Mouse (Mus musculus) midbrain, postnatal 0 days (tissue): ENCODE measurements at regions not wholly inside any gene's neighbourhood (a gene's known extent, or its start where the extent isn't known, plus 50 kb on each side); places are given as distances from the start of the nearest gene placed in this dataset.

ENCODE experiments used
- ATAC-seq: fragments of 200-750 bp; cut with Nextera tagmentation; 2 replicates; pipeline ENCODE4 v1.8.0; 2017; ENCODE audit warnings: moderate number of reproducible peaks, mild to moderate bottlenecking, moderate TSS enrichment, moderate library complexity; ENCODE audit not compliant: low FRiP score
- DNase-seq: peaks from one replicate; pipeline ENCODE4 v3.0.0-alpha.2; 2015; ENCODE audit warnings: low spot score
- H3K27ac ChIP-seq: fragments of 300-500 bp; sonication (generic); 2 replicates; pipeline ENCODE4 v1.5.1; 2014; ENCODE audit warnings: low read depth, mild to moderate bottlenecking, low read length, mixed read lengths
- H3K27me3 ChIP-seq: fragments of 300-500 bp; sonication (generic); 2 replicates; pipeline ENCODE4 v1.6.1; 2014; ENCODE audit warnings: low read length, control low read depth, mixed read lengths; ENCODE audit not compliant: insufficient read depth
- H3K36me3 ChIP-seq: fragments of 300-500 bp; sonication (generic); 2 replicates; pipeline ENCODE4 v1.6.1; 2014; ENCODE audit warnings: low read length, control low read depth, mixed read lengths; ENCODE audit not compliant: insufficient read depth
- H3K4me1 ChIP-seq: fragments of 300-500 bp; sonication (generic); 2 replicates; pipeline ENCODE4 v1.6.1; 2014; ENCODE audit warnings: mild to moderate bottlenecking, control low read depth, antibody characterized with exemption, low read length, mixed read lengths; ENCODE audit not compliant: insufficient read depth
- H3K4me2 ChIP-seq: fragments of 300-500 bp; sonication (generic); 2 replicates; pipeline ENCODE4 v1.6.1; 2014; ENCODE audit warnings: low read depth, mild to moderate bottlenecking, low read length, mixed read lengths; ENCODE audit not compliant: poor library complexity, severe bottlenecking
- H3K4me3 ChIP-seq: fragments of 300-500 bp; sonication (generic); 2 replicates; pipeline ENCODE4 v1.5.1; 2014; ENCODE audit warnings: low read depth, mild to moderate bottlenecking, low read length, moderate library complexity
- H3K9ac ChIP-seq: fragments of 300-500 bp; sonication (generic); replicated peaks from 2 replicates; pipeline ENCODE4 v1.6.1; 2014; ENCODE audit warnings: mild to moderate bottlenecking, low read length, moderate library complexity, mixed read lengths; ENCODE audit not compliant: poor library complexity, severe bottlenecking
- H3K9me3 ChIP-seq: fragments of 300-500 bp; sonication (generic); 2 replicates; pipeline ENCODE4 v1.6.1; 2016; ENCODE audit warnings: low read length, control low read depth
- CTCF ChIP-seq: IDR thresholded peaks from 2 replicates; pipeline ENCODE4 v1.5.1; 2016; ENCODE audit warnings: antibody characterized with exemption, mild to moderate bottlenecking
- WGBS: fragments of 180-500 bp; shearing (Covaris S2); extraction: QIAGEN DNeasy Blood & Tissue Kit; methylation state at CpG from one replicate; pipeline ENCODE4 v1.1.7; 2014; 5-methylcytosine and 5-hydroxymethylcytosine counted together

- no peak overlapping the region for H3K9ac ChIP-seq
- 78% methylated on average over 1 of the region's 1 CpGs for WGBS
Measured at GRCm38 (mm10) chr2:109402556-109402955, 122.0 kb upstream of the Mettl15 start.

GRCm38 (mm10) chr2:109404262-109404661, 123.7 kb upstream of the Mettl15 start:
- no peak for DNase-seq
- Histone ChIP-seq H3K9me3 (no peaks in the 10 kb centered on the region), H3K4me1 (no peaks in the 10 kb centered on the region), H3K27ac (no peak overlapping the region), H3K36me3 (no peaks in the 10 kb centered on the region), H3K4me3 (no peak overlapping the region), H3K9ac (no peak overlapping the region), H3K4me2 (no peak overlapping the region), H3K27me3 (no peaks in the 10 kb centered on the region)
- ATAC-seq: no peak
- no peak for TF ChIP-seq CTCF
- 86% methylated on average over 3 of the region's 3 CpGs for WGBS

More at GRCm38 (mm10) chr2:109402556-109402955, 122.0 kb upstream of the Mettl15 start:
- Histone ChIP-seq H3K9me3 (no peaks in the 10 kb centered on the region), H3K36me3 (no peaks in the 10 kb centered on the region), H3K4me2 (no peak overlapping the region), H3K27me3 (no peaks in the 10 kb centered on the region), H3K27ac (no peak overlapping the region), H3K4me3 (no peak overlapping the region), H3K4me1 (no peaks in the 10 kb centered on the region)
- ATAC-seq: no peak
- no peak for TF ChIP-seq CTCF
- no peak for DNase-seq

- Histone ChIP-seq H3K9ac (no peak overlapping the region), H3K4me2 (no peak overlapping the region), H3K4me1 (no peaks in the 10 kb centered on the region), H3K27me3 (no peaks in the 10 kb centered on the region), H3K9me3 (no peaks in the 10 kb centered on the region), H3K36me3 (no peaks in the 10 kb centered on the region), H3K27ac (no peak overlapping the region), H3K4me3 (no peak overlapping the region)
- ATAC-seq (no peak), DNase-seq (no peak)
- 83% methylated on average over 7 of the region's 7 CpGs for WGBS
- TF ChIP-seq CTCF: no peak
Measured at GRCm38 (mm10) chr2:109406591-109407079, 126.1 kb upstream of the Mettl15 start.

- no peak for ATAC-seq
Measured at GRCm38 (mm10) chr2:109420098-109420497, 139.6 kb upstream of the Mettl15 start.

GRCm38 (mm10) chr2:109431183-109431582, 150.6 kb upstream of the Mettl15 start:
- TF ChIP-seq CTCF: no peak
- Histone ChIP-seq H3K4me1 (no peaks in the 10 kb centered on the region), H3K4me2 (no peak overlapping the region), H3K4me3 (no peak overlapping the region), H3K36me3 (no peaks in the 10 kb centered on the region), H3K27ac (no peak overlapping the region), H3K9ac (no peak overlapping the region), H3K9me3 (no peaks in the 10 kb centered on the region), H3K27me3 (no peaks in the 10 kb centered on the region)
- DNase-seq (no peak), ATAC-seq (no peak)
- WGBS: 94% methylated on average over 3 of the region's 3 CpGs

More at GRCm38 (mm10) chr2:109420098-109420497, 139.6 kb upstream of the Mettl15 start:
- no peak for TF ChIP-seq CTCF
- Histone ChIP-seq H3K4me2 (no peak overlapping the region), H3K27ac (no peak overlapping the region), H3K9me3 (no peaks in the 10 kb centered on the region), H3K27me3 (no peaks in the 10 kb centered on the region), H3K4me1 (no peaks in the 10 kb centered on the region), H3K36me3 (no peaks in the 10 kb centered on the region), H3K4me3 (no peak overlapping the region), H3K9ac (no peak overlapping the region)
- DNase-seq: no peak

GRCm38 (mm10) chr2:109442551-109443120, 162.1 kb upstream of the Mettl15 start:
- no peak for TF ChIP-seq CTCF
- 54% methylated on average over 3 of the region's 3 CpGs for WGBS
- DNase-seq: no peak

More at GRCm38 (mm10) chr2:109442551-109443120, 162.1 kb upstream of the Mettl15 start:
- no peak for ATAC-seq
- H3K36me3 ChIP-seq: no peaks in the 10 kb centered on the region
- no peak overlapping the region for H3K9ac ChIP-seq
- H3K27me3 ChIP-seq: no peaks in the 10 kb centered on the region
- no peak overlapping the region for H3K4me2 ChIP-seq
- no peaks in the 10 kb centered on the region for H3K4me1 ChIP-seq
- no peak overlapping the region for H3K27ac ChIP-seq
- no peak overlapping the region for H3K4me3 ChIP-seq
- H3K9me3 ChIP-seq: no peaks in the 10 kb centered on the region
